Mouse (Mus musculus) ES-E14 (cell line): Measurements from ENCODE around the gene Rab8b. TPM values are rescaled to one million over a fixed set of nuclear protein-coding genes. Genes with fewer than 3 reads are reported as not detected.

Source experiments
- DNase-seq: peaks from one replicate; pipeline ENCODE4 v3.0.0-alpha.2; 2013; ENCODE audit warnings: low read depth, low spot score
- H3K27ac ChIP-seq: 2 replicates; pipeline ENCODE4 v1.5.1; 2012; ENCODE audit warnings: low read depth, mild to moderate bottlenecking, low read length, moderate library complexity, mixed read lengths; ENCODE audit not compliant: poor library complexity, insufficient read depth, severe bottlenecking
- H3K36me3 ChIP-seq: 2 replicates; pipeline ENCODE4 v1.6.1; 2012; ENCODE audit warnings: mild to moderate bottlenecking, low read length, moderate library complexity, mixed read lengths; ENCODE audit not compliant: control insufficient read depth, poor library complexity, insufficient read depth, severe bottlenecking
- H3K4me1 ChIP-seq, 2 experiments: fragments of 150-350 bp in 1 of 2; sonication (generic) in 1 of 2; 2 replicates each; pipeline ENCODE4 v1.6.1; 2012; ENCODE audit warnings: low read length in 2 of 2, mild to moderate bottlenecking in 1 of 2, mixed read lengths in 1 of 2; ENCODE audit not compliant: control insufficient read depth in 2 of 2, insufficient read depth in 2 of 2, poor library complexity in 1 of 2
- H3K4me3 ChIP-seq, 2 experiments: fragments of 150-350 bp in 1 of 2; sonication (generic) in 1 of 2; 2 replicates each; pipeline ENCODE4 v1.5.1; 2012; ENCODE audit warnings: low read length in 2 of 2, low read depth in 1 of 2, mild to moderate bottlenecking in 1 of 2, mixed read lengths in 1 of 2; ENCODE audit not compliant: insufficient read depth in 1 of 2, poor library complexity in 1 of 2, severe bottlenecking in 1 of 2
- H3K9ac ChIP-seq: 2 replicates; pipeline ENCODE4 v1.6.1; 2012; ENCODE audit warnings: low read depth, mild to moderate bottlenecking, low read length, mixed read lengths; ENCODE audit not compliant: poor library complexity, insufficient read depth, severe bottlenecking
- H3K9me3 ChIP-seq: fragments of 150-350 bp; sonication (generic); 2 replicates; pipeline ENCODE4 v1.6.1; 2012; ENCODE audit warnings: low read depth, mild to moderate bottlenecking, low read length; ENCODE audit not compliant: control insufficient read depth, insufficient read depth
- CHD2 ChIP-seq: IDR thresholded peaks from 2 replicates; pipeline ENCODE4 v1.6.1; 2014; ENCODE audit warnings: mild to moderate bottlenecking, low read depth, low read length, inconsistent platforms
- HCFC1 ChIP-seq: IDR thresholded peaks from 2 replicates; pipeline ENCODE4 v1.6.1; 2012; ENCODE audit warnings: low read length, inconsistent platforms, borderline replicate concordance; ENCODE audit not compliant: insufficient read depth
- MAFK ChIP-seq: IDR thresholded peaks from 2 replicates; pipeline ENCODE4 v1.6.1; 2014; ENCODE audit warnings: mild to moderate bottlenecking, low read depth, low read length, inconsistent platforms; ENCODE audit not compliant: insufficient read depth
- ZC3H11A ChIP-seq: IDR thresholded peaks from 2 replicates; pipeline ENCODE4 v1.6.1; 2012; ENCODE audit warnings: low read depth, mild to moderate bottlenecking, inconsistent platforms, low read length, borderline replicate concordance
- ZNF384 ChIP-seq: IDR thresholded peaks from 2 replicates; pipeline ENCODE4 v1.6.1; 2012; ENCODE audit warnings: low read depth, low read length, inconsistent platforms
- in situ Hi-C, 2 experiments: fragments of 600-800 bp; cut with MboI; formaldehyde crosslinking; loops; one replicate each; pipeline ENCODE4 v1.15.1; 2025; ENCODE audit warnings: low sequenced_read_pairs in 2 of 2, inconsistent platforms in 1 of 2; ENCODE audit not compliant: unreplicated experiment in 2 of 2
- total RNA-seq: library from RNA; depleted of rRNA; stranded (reverse); fragments of 300-350 nt; gene quantifications from 2 replicates; pipeline ENCODE4 v1.2.3, GENCODE M21; 2012

The Rab8b gene
- total RNA-seq, 1 experiment: 7.9 TPM

GRCm38 (mm10) chr9:66927696-66928402 is 8.4 kb upstream of the Rab8b start:
- H3K36me3 ChIP-seq: no peaks in the 10 kb centered on the region
- no peak overlapping the region for H3K27ac ChIP-seq
- no peaks in the 10 kb centered on the region for H3K9me3 ChIP-seq
- H3K4me3 ChIP-seq: no peak overlapping the region
- in situ Hi-C loops: no loop called here
- no peak for DNase-seq
- no peak overlapping the region for H3K9ac ChIP-seq
- no peak for TF ChIP-seq ZC3H11A
- no peak for TF ChIP-seq MAFK
- no peak for TF ChIP-seq CHD2
- TF ChIP-seq ZNF384: no peak
- TF ChIP-seq HCFC1: no peak
- no peaks in the 10 kb centered on the region for H3K4me1 ChIP-seq

- no peaks in the 10 kb centered on the region for H3K4me1 ChIP-seq
- H3K36me3 ChIP-seq: no peaks in the 10 kb centered on the region
- no peak for DNase-seq
- H3K9me3 ChIP-seq: no peaks in the 10 kb centered on the region
- in situ Hi-C loops: no loop called here
- H3K4me3 ChIP-seq: no peak overlapping the region
- H3K9ac ChIP-seq: no peak overlapping the region
- TF ChIP-seq HCFC1: no peak
- TF ChIP-seq MAFK: no peak
- no peak for TF ChIP-seq ZNF384
- no peak for TF ChIP-seq CHD2
- TF ChIP-seq ZC3H11A: no peak
- no peak overlapping the region for H3K27ac ChIP-seq
Observed at GRCm38 (mm10) chr9:66925853-66926252, 6.4 kb upstream of the Rab8b start.

DNA sequence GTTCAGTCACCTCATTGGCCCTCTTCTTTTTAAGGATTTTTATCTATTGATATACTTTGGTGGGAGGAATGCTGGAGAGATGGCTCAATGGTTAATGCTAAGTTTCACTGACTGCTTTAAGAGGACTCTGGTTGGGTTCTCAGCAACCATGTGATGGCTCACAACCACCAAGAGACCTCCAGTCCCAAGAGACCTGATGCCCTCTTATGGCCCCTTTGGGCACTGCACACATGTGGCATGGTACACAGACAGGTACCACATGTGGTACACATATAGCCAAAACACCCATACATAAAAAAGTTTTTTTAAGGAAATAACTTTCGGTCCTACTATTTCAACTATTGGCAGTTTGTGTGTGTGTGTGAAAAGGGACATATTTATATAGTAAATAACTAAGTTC is 2.6 kb upstream of the Rab8b start:
- DNase-seq: no peak
- in situ Hi-C loops: no loop called here
- Histone ChIP-seq H3K9ac (no peak overlapping the region), H3K27ac (no peak overlapping the region), H3K4me1 (0 out of 4 replicates have a peak, but pooled peaks cover 0 to 2% of the 10 kb centered on the region in 2 experiments), H3K4me3 (no peak overlapping the region), H3K36me3 (no peaks in the 10 kb centered on the region), H3K9me3 (no peaks in the 10 kb centered on the region)
- TF ChIP-seq ZNF384: no peak
- no peak for TF ChIP-seq HCFC1
- no peak for TF ChIP-seq MAFK
- no peak for TF ChIP-seq ZC3H11A
- no peak for TF ChIP-seq CHD2

DNA sequence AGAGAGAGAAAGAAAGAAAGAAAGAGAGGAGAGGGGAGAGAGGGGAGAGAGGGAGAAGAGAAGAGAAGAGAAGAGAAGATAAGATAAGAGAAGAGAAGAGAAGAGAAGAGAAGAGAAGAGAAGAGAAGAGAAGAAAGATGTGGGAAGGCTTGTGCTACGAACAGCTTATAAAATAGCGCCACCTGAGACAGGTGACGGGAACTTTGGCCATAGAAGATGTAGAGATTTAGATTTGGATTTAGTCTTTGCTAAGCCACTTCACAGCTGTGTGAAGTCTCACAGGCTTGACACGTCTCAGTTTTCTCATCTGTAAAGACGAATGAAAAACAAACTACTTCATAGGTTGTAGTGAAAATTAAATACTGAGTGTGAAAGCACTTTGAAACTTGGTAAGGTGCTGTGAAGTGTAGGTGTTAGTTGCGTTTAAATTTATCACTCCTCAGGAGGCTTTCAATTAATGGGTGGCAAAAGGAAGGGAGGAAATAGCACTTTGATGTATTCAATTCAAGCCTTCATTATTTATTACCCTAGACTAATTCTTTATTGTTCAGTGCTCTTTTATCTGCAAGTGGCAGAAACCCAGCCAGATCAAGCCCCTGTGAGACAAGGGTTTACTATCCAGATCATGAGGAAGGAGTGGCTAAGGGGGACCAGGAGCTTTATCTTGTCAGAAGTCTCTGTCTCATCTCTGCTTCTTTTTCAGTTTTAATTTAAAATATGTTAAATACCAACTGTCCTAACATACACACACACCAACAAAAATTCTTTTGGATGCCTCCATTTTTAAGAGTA is 1.2 kb upstream of the Rab8b start:
- H3K27ac ChIP-seq: no peak overlapping the region
- H3K36me3 ChIP-seq: no peaks in the 10 kb centered on the region
- no peak overlapping the region for H3K4me3 ChIP-seq
- no peak for DNase-seq
- no peaks in the 10 kb centered on the region for H3K9me3 ChIP-seq
- H3K4me1 ChIP-seq: 0 out of 4 replicates have a peak, but pooled peaks cover 0 to 2% of the 10 kb centered on the region in 2 experiments
- TF ChIP-seq MAFK (no peak), HCFC1 (no peak), CHD2 (no peak), ZC3H11A (no peak), ZNF384 (no peak)
- no peak overlapping the region for H3K9ac ChIP-seq
- in situ Hi-C loops: no loop called here
